Mouse (Mus musculus): ENCODE results near the gene Tmem97.

GRCm38 (mm10) chr11:78499004-78499403 lies 51.6 kb downstream of the Tmem97 start, which contains the start of gene Vtn:
- no peak for TF ChIP-seq CTCF (IDR thresholded peaks at IDR 0.05; ENCODE audit: borderline replicate concordance, extremely low read depth, insufficient read depth, insufficient read length)
- no peak for TF ChIP-seq POLR2A (IDR thresholded peaks at IDR 0.05; ENCODE audit: borderline replicate concordance, extremely low read depth, insufficient read depth, insufficient read length, poor library complexity, severe bottlenecking)

Measured in brain, embryonic 14.5 days (tissue).